Mouse (Mus musculus) liver, adult (tissue): ENCODE measurements around the gene Gm48552.
A peak's percentile ranks its signal among the peaks of the same experiment; 100 is the strongest.

Experiments
- GATA4 ChIP-seq: IDR thresholded peaks from 2 replicates; pipeline ENCODE4 v1.6.1; 2014; ENCODE audit warnings: mild to moderate bottlenecking, low read length; ENCODE audit not compliant: insufficient replicate concordance

The Gm48552 gene

GRCm38 (mm10) chr10:81406504-81407440 lies 18.0 kb downstream of the Gm48552 start:
- no peak for TF ChIP-seq GATA4

DNA sequence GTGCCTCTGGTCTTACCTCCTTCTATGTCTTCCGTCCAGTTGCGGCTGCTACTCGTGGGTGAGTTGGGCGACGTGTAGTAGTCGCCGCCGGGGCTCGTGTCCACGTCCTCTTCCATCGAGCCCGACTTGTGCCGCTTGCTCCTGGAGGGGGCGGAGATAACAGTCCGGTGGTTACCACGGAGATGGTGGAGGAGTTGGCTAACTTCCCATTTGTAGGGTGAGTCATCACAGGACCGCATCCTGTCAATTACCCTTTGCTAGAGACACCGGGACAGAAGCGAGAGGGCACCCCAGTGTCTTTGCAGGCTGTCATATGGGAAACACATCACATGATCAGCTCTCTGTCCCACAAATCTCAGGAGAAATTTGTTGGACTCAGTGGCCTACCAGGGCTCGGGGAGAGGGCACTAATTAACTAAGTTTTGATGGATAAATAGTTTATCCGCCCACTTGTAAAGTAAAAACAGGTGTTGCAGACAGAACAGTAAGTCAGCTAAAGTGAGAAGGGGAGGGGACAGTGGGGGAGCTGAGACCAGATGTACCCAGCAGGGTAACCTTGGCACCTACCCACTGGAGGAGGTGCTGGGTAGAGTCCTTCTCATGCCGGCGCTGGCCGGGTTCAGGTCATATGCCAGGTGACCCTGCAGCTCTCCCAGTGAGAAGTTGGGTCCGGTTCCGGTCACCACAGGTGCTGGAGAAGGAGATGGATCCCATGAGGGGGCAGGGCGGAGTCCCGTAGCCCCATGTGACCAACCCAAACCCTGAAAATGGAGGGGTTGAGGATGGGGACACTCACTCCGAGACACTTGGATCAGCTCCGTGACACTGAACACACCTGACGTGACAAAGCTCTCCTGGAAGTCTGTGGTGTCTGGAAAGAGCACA lies 19.0 kb downstream of the Gm48552 start:
- TF ChIP-seq GATA4: peak; percentile 82; the same call in 1 of the 2 replicates

DNA sequence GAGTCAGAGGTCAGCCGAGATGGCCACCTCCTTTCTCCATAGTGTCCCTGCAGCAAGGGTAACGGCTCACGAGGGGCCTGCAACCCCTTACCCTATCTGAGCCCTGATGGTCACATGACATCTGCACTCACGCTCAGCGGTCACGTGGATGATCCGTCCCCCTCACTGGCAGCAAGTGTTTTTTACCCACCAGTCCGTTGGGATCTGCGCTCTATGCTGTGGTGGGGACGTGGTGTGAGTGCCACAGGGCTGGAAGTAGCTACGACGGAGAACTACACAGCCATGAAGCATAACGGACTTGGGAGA lies 19.6 kb downstream of the Gm48552 start:
- TF ChIP-seq GATA4: no peak

GRCm38 (mm10) chr10:81408871-81409291 lies 20.1 kb downstream of the Gm48552 start:
- TF ChIP-seq GATA4: peak; percentile 54; the same call in 1 of the 2 replicates

GRCm38 (mm10) chr10:81409330-81409729 lies 20.5 kb downstream of the Gm48552 start:
- TF ChIP-seq GATA4: no peak

DNA sequence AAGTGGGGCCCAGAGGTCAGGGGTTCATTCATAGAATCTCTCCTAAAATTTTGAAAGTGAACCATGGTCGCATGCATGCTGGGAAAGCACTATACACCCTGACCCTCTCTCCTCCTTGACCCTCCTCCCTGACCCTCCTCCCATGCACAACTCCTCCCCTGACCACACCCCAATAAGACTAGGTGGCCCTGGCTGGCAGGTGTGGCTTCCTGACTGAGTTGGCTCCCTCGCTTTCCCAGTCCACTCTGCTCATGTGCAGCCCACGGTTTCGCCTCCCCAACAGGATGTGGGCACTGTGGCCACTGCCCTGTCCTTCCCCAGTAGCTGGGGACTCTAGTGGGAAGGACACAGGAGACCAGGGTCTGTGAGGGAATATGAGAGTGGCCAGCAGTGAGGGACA lies 21.5 kb downstream of the Gm48552 start:
- no peak for TF ChIP-seq GATA4

- TF ChIP-seq GATA4: no peak
These were observed 22.2 kb downstream of the Gm48552 start for GRCm38 (mm10) chr10:81410981-81411380.

- 0 out of 2 replicates have a peak, but pooled peaks have one; percentile 10 for TF ChIP-seq GATA4
These were observed 22.9 kb downstream of the Gm48552 start for GRCm38 (mm10) chr10:81411471-81412400.

- no peak for TF ChIP-seq GATA4
These were observed 23.9 kb downstream of the Gm48552 start for GRCm38 (mm10) chr10:81412586-81413309.

DNA sequence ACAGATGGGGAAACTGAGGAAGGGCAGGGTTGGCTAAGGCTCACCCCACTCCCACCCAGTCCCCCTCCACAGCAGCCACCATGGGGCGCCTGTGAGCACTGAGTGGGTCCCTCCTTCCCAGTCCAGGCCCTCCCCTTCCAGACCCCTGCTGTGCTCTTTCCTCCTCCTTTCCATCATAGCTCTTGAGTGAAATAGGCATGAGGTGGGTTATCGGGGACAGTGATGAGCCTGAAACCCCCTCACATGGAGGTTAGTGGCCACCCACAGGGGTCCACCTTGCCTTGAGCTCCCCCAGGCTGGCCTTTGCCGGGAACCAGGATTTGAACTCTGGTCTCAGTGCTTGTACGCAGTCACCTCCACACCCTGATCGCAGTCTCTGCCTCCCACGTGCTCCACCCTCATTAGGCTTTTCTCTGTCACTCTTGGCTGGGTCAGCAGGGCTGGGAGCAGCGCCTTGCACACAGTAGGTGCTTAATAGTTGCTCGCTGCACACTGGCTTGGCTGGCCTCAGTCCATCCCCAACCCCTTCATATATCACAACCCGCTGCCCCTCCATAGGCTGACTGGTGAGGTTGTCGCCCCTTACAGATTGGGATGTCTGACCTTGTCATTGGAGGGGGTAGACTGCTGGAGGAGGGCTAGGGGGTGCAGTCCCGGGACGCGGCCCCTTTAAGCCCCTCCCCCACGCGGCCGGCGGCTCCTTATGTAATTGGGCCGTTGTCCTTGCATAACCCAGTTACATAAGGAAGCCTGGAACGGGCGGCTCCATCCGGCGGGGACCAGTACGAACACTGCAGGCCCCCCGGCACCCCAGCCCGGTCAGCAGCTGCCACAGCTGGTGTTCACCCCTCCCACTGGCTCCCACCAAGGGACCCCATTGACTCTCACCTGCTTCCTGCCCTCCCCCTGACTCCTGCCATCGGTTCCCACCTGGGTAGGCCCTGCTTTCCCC lies 24.8 kb downstream of the Gm48552 start:
- no peak for TF ChIP-seq GATA4

- TF ChIP-seq GATA4: no peak
These were observed 25.9 kb downstream of the Gm48552 start for GRCm38 (mm10) chr10:81414682-81415081.

- TF ChIP-seq GATA4: no peak
These were observed 26.3 kb downstream of the Gm48552 start for GRCm38 (mm10) chr10:81415146-81415545.
